Mouse (Mus musculus): ENCODE data around the gene Slc25a1.

GRCm38 (mm10) chr16:17891567-17891959, 36.5 kb downstream of the Slc25a1 start, which contains the start of gene Gm20518:
- no peak for TF ChIP-seq RCOR1 (conservative IDR thresholded peaks at IDR 0.05; ENCODE audit: low read depth, low read length)
- no peak for TF ChIP-seq ZKSCAN1 (IDR thresholded peaks at IDR 0.05; ENCODE audit: borderline replicate concordance, low read depth, low read length)
- no peak for TF ChIP-seq TBP (conservative IDR thresholded peaks at IDR 0.05; ENCODE audit: low read depth, low read length)
- TF ChIP-seq ZC3H11A (IDR thresholded peaks at IDR 0.05; ENCODE audit: low read depth, low read length): no peak
